Comparison of ENCODE assay signal across 8 mouse cellular contexts in the genomic region with DNA sequence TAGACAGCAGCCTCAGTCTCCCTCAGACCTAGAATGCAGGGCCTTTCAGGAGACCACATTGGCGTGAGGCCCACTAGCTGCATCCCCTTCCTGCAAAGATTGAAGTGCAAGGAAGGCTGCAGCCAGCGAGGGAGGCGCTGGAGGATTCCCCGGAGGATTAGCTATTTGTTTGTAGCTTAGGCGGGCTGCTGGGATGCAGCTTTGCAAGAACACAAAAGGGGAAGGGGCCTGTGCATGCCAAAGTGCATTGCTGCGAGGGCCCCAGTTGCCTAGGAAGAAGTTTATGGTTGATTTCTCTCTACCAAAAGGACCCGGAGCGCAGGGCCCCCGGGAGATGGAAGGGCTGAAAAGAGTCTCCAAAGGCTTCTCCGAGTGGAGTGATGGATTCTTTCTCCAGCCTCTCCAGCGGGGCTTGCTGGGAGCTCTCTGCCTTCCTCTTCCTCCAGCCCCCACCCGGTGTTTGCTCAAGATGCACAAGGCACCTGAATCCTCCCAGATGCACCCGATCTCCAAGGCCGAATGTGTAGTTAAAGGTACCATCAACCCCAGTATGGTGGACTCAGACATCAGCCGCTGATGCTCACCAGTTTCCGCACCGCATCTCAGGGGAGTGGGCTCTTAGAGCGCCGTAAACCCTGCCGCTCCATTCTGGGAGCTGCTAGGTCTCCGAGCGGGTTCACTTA. TPM values are rescaled to one million over a fixed set of nuclear protein-coding genes. Genes with fewer than 3 reads are reported as not detected.
DNase-seq lines count a peak whose midpoint lies in the region; ATAC-seq and TF ChIP-seq lines count a peak whose summit lies in the region.

No protein-coding gene starts in this region.

- TF ChIP-seq POLR2A in olfactory bulb, adult 2 months (IDR thresholded peaks at IDR 0.05; ENCODE audit: insufficient read depth, low read depth, low read length) = no peak

- intact Hi-C loops in left cerebral cortex, postnatal 36 days (cut with DNase I) = loop anchor here (1.0 kb wide), 2 partner anchors 24 to 30 kb away; no protein-coding TSS in a partner anchor

- H3K4me2 ChIP-seq in lung, postnatal 0 days (replicated peaks; ENCODE audit: low read depth, low read length) = peak overlapping the region; percentile 50
- H3K4me2 ChIP-seq in hindbrain, embryonic 11.5 days (replicated peaks; ENCODE audit: low read depth, low read length) = peak overlapping the region; percentile 80

- H3K9ac ChIP-seq in lung, postnatal 0 days (replicated peaks; ENCODE audit: low read depth) = no peak overlapping the region
- peak overlapping the region; percentile 97 for H3K9ac ChIP-seq in hindbrain, embryonic 11.5 days (ENCODE audit: low read depth, low read length)

- no peak for TF ChIP-seq EP300 in lung, postnatal 0 days (IDR thresholded peaks at IDR 0.05)

- TF ChIP-seq CTCF in lung, postnatal 0 days (IDR thresholded peaks at IDR 0.05) = no peak
- no peak for TF ChIP-seq CTCF in olfactory bulb, adult 2 months (IDR thresholded peaks at IDR 0.05; ENCODE audit: insufficient read depth, low read depth, low read length)

- 7% methylated on average over 22 of the region's 22 CpGs for WGBS in lung, postnatal 0 days
- WGBS in hindbrain, embryonic 11.5 days = 2% methylated on average over 22 of the region's 22 CpGs
- 1% methylated on average over 22 of the region's 22 CpGs for WGBS in olfactory bulb, adult 2 months

- H3K4me3 ChIP-seq in lung, postnatal 0 days (ENCODE audit: low read depth, low read length) = peak overlapping the region; percentile 23; the same call in 1 of the 2 replicates
- H3K4me3 ChIP-seq in hindbrain, embryonic 11.5 days (ENCODE audit: low read depth, low read length) = peak overlapping the region; percentile 68
- H3K4me3 ChIP-seq in olfactory bulb, adult 2 months (ENCODE audit: insufficient read depth, low read depth, low read length) = peak overlapping the region; percentile 74

- no peak overlapping the region for H3K27ac ChIP-seq in lung, postnatal 0 days (ENCODE audit: low read length)
- peak overlapping the region; percentile 98 for H3K27ac ChIP-seq in hindbrain, embryonic 11.5 days (ENCODE audit: low read depth, low read length)
- H3K27ac ChIP-seq in olfactory bulb, adult 2 months (ENCODE audit: insufficient read depth, low read depth, low read length) = peak overlapping the region; percentile 87

- peaks cover 66% of the 10 kb centered on the region for H3K27me3 ChIP-seq in lung, postnatal 0 days (replicated peaks; ENCODE audit: insufficient read depth, low read length)
- peaks cover 18% of the 10 kb centered on the region for H3K27me3 ChIP-seq in hindbrain, embryonic 11.5 days (ENCODE audit: control insufficient read depth, insufficient read depth, low read length)

- no peaks in the 10 kb centered on the region for H3K9me3 ChIP-seq in lung, postnatal 0 days (ENCODE audit: low read length)
- peaks cover 25% of the 10 kb centered on the region for H3K9me3 ChIP-seq in hindbrain, embryonic 11.5 days (ENCODE audit: control insufficient read depth, low read length)

- peaks cover 16% of the 10 kb centered on the region for H3K4me1 ChIP-seq in lung, postnatal 0 days (ENCODE audit: insufficient read depth, low read depth, low read length)
- H3K4me1 ChIP-seq in hindbrain, embryonic 11.5 days (replicated peaks; ENCODE audit: control insufficient read depth, insufficient read depth, low read length) = peaks cover 12% of the 10 kb centered on the region
- H3K4me1 ChIP-seq in olfactory bulb, adult 2 months (ENCODE audit: control insufficient read depth, insufficient read depth, low read length) = peaks cover 19% of the 10 kb centered on the region

- no peaks in the 10 kb centered on the region for H3K36me3 ChIP-seq in lung, postnatal 0 days (ENCODE audit: insufficient read depth, low read length)
- H3K36me3 ChIP-seq in hindbrain, embryonic 11.5 days (ENCODE audit: control insufficient read depth, insufficient read depth, low read length) = peaks cover 38% of the 10 kb centered on the region

- no peak for ATAC-seq in lung, postnatal 0 days
- peak; percentile 73 for ATAC-seq in hindbrain, embryonic 11.5 days (ENCODE audit: low FRiP score)
- no peak for ATAC-seq in erythroblast, adult 5-6 weeks (replicated peaks; ENCODE audit: low FRiP score, poor library complexity, severe bottlenecking)

- no peak for DNase-seq in lung, postnatal 0 days (ENCODE audit: low spot score)
- no peak for DNase-seq in lung, postnatal 25 days (ENCODE audit: low spot score)
- peak; percentile 76 for DNase-seq in embryo, embryonic 10.5 days (ENCODE audit: low spot score)
- DNase-seq in hindbrain, embryonic 11.5 days (ENCODE audit: low spot score) = peak; percentile 85
- peak; percentile 52 to 55 for DNase-seq in left cerebral cortex, postnatal 36 days (ENCODE audit: low spot score in 2 of 2)
- no peak for DNase-seq in spleen, postnatal 36 days (ENCODE audit: low spot score in 2 of 2)

RNA-seq across cellular contexts. Expression of gene Ccdc177, which starts 0.6 kb away (rescaled TPM):
- polyA plus RNA-seq in lung, postnatal 0 days (2015; fragmentation: Nextera tagmentation; extraction: Ambion mirVana) = 0.02 TPM in 1 of 2 replicates, not detected in the other
- polyA plus RNA-seq in hindbrain, embryonic 11.5 days (2014; fragmentation: Nextera tagmentation; extraction: Ambion mirVana) = 3.9 and 4.6 TPM in 2 replicates
- 10 to 100 TPM; 14.5 to 15.7 TPM for total RNA-seq in left cerebral cortex, postnatal 36 days (2021)
- polyA plus RNA-seq in olfactory bulb, adult 2 months (2012; ENCODE audit: insufficient read depth, insufficient read length, low replicate concordance, missing spikeins) = not detected in 2 replicates
- not detected in 2 replicates for total RNA-seq in erythroblast, adult 5-6 weeks (2015; ENCODE audit: low replicate concordance)
- not detected in 2 replicates for total RNA-seq in erythroblast, adult 5-6 weeks (2017; ENCODE audit: low replicate concordance)

RNA-seq across cellular contexts. Expression of gene Susd6, which starts 30.5 kb away (rescaled TPM):
- polyA plus RNA-seq in lung, postnatal 0 days (2015; fragmentation: Nextera tagmentation; extraction: Ambion mirVana) = 26.5 and 34.9 TPM in 2 replicates
- 17.7 and 18.2 TPM in 2 replicates for polyA plus RNA-seq in hindbrain, embryonic 11.5 days (2014; fragmentation: Nextera tagmentation; extraction: Ambion mirVana)
- total RNA-seq in left cerebral cortex, postnatal 36 days (2021) = 10 to 100 TPM; 31.6 to 40.0 TPM
- not detected in 2 replicates for polyA plus RNA-seq in olfactory bulb, adult 2 months (2012; ENCODE audit: insufficient read depth, insufficient read length, low replicate concordance, missing spikeins)
- 16.3 and 16.7 TPM in 2 replicates for total RNA-seq in erythroblast, adult 5-6 weeks (2015; ENCODE audit: low replicate concordance)
- 32.7 and 36.2 TPM in 2 replicates for total RNA-seq in erythroblast, adult 5-6 weeks (2017; ENCODE audit: low replicate concordance)

Comparison
In these comparisons a context has a peak if more than half of its experiments do, and no peak if none do; other contexts are left out.
1. DNase-seq: peak in embryo, embryonic 10.5 days (single experiment), hindbrain, embryonic 11.5 days (single experiment) and left cerebral cortex, postnatal 36 days (2 of 2); none in lung, postnatal 0 days (single experiment), lung, postnatal 25 days (single experiment) and spleen, postnatal 36 days (0 of 2).
2. H3K4me3 ChIP-seq: peak in every context shown above with its lines; median percentile 74 in olfactory bulb, adult 2 months; 68 in hindbrain, embryonic 11.5 days; 23 in lung, postnatal 0 days.